Mouse (Mus musculus) monocyte, adult 5-6 weeks (primary cell): ENCODE measurements around the gene Bmpr1a. TPM values are rescaled to one million over a fixed set of nuclear protein-coding genes. Genes with fewer than 3 reads are reported as not detected.

Experiments used
- ATAC-seq: fragments of 153-309, 156-312 bp; replicated peaks from 2 replicates; pipeline ENCODE4 v1.8.0; 2017; ENCODE audit warnings: mild to moderate bottlenecking; ENCODE audit not compliant: low TSS enrichment, insufficient number of reproducible peaks, severe bottlenecking, poor library complexity, low FRiP score
- total RNA-seq: library from RNA; stranded (forward); fragments of 200-1000, 200-491, 200-594 nt; gene quantifications from 3 replicates; pipeline ENCODE4 v1.2.3, GENCODE M21; 2017

Bmpr1a gene
- total RNA-seq, 1 experiment from 2014 or later: 1.6 TPM

DNA sequence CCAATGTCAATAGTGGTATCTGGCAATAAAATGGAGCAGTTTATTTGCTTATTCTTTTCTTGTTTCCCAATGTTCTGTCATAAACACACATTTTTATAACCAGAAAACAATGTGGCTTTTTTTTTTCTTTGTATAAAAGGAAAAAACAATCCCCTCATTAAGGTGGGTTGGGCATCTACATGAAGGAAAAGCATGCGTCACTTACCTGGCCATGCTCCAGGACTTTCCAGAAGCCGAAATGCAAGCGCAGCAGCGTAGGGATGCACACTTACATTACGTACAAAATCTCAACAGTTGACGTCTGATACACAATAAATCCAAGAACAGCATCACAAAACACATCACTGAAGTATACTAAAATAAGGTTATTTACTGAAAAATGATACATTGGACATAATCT lies 92.4 kb downstream of the Bmpr1a start:
- ATAC-seq: no peak

DNA sequence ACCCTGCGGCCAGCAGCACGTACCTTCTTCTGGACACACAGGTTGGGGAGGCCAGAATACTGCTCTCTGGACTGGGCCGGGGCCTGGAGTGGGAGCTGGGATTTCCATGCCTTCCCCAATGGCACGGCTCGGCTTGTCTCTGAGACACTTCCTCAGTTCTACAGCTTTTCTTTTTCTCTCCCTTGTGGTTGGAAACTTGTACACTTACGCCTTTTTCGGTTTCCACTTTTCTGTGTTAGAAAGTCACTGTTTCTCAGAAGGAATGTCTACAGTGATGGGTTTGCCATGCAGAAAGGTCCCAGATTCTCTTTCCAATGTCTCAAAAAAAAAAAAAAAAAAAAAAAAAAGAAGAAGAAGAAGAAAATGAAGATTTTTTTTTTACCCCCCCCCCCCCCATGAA lies 99.7 kb downstream of the Bmpr1a start:
- no peak for ATAC-seq

DNA sequence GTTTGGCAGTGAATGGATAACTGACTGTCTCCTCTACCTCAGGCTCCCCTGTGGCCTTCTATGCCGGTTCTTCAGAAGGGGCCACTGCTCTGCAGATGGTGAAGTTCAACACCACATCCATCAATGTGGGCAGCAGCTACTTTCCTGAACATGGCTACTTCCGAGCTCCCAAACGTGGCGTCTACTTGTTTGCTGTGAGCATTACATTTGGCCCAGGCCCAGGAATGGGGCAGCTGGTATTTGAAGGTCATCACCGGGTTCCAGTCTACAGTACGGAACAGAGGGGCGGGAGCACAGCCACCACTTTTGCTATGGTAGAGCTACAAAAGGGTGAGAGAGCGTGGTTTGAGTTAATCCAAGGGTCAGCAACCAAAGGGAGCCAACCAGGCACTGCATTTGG lies 100.3 kb downstream of the Bmpr1a start:
- ATAC-seq: no peak

DNA sequence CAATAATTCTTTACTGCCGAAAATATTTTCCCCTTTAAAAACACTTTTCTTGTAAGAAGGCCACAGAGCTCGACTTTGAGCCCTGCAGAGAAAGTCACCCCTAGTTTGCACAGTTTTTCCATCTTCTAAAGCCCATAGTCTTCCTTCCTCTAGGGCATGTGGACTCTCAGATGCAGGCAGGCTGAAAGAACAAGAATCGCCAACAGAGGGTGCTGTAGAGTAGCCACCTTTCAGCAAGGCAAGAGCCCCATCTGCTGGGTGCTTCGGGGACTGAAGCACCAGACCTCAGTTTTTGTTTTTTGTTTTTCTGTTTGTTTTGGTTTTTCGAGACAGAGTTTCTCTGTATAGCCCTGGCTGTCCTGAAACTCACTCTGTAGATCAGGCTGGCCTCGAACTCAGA lies 102.0 kb downstream of the Bmpr1a start:
- ATAC-seq: peak; percentile 87

DNA sequence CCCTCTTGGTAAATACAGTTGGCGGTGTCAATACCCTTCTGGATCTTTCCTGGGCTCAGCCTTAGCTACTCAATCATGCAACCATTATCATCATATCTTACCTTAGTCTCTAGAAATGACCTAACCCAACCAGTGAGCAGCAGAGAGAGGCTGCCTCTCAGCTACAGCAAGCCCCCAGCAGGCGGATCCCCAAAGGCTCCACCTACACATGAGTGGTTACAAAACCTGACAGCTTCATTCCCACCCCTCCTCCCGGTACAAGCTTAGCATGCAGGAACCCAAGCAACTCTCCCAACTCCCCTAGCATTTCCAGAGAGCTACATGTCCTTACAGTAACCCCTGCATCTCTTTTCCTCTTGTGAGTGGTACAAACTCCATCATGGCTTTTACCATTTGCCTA lies 103.1 kb downstream of the Bmpr1a start:
- ATAC-seq: no peak

DNA sequence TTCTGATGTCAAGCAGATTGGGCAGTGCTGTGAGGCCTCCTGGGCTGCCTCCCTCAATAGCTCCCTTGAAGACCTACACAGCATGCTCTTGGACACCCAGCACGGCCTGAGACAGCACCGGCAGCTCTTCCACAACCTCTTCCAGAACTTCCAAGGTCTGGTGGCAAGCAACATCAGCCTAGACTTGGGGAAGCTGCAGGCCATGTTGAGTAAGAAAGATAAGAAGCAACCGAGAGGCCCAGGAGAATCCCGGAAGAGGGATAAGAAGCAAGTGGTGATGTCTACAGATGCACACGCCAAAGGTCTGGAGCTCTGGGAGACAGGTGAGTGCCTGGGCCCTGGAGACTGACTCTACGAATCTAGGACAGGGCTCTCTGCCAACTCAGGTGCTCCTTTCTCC lies 103.8 kb downstream of the Bmpr1a start:
- no peak for ATAC-seq

DNA sequence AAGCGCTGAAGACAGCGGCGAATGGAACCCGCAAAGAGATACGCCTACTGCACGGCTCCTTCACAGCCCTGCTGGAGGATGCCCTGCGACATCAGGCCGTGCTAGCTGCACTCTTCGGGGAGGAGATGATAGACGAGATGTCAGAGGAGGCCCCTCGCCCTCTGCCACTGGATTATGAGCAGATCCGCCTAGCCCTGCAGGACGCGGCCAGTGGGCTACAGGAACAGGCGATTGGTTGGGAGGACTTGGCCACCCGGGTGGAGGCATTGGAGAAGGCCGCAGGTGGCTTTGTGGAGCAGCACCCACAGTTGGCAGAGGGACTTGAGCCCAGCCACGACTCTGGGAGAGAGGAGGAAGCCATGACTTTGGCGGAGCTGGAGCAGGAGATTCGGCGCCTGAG lies 104.2 kb downstream of the Bmpr1a start:
- no peak for ATAC-seq

DNA sequence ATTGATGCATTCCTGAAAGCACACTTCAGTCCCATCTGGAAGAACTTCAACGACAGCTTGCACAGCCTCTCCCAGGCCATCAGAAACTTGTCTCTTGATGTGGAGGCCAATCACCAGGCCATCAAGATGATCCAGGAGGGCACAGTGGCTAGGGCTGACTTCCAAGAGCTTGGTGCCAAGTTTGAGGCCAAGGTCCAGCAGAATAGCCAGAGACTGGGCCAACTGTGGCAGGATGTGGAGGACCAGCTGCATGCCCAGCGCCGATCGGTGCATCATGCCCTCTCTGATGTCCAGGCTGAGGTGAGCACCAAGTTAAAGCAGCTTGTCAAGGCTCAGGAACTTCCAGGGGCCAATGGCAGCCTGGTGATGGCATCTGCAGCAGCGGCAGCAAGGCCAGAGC lies 105.3 kb downstream of the Bmpr1a start:
- no peak for ATAC-seq

DNA sequence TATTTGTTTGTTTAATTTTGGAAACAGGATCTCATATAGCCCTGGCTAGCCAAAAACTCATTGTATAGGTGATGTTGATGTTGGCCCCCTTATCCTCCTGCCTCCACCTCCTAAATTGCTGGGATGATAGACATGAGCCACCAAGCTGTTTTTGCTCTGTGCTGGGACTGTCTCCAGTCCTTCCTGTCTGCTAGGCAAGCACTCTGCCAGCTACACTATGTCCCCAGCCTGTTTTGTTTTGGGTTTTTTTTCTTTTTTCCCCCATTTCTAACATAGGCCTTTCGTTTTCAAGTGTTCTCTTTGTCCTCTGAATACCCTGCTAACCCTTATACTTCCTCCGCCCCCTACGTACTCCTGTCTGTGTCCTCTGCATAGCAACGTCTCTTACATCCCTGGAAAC lies 109.8 kb downstream of the Bmpr1a start:
- no peak for ATAC-seq

DNA sequence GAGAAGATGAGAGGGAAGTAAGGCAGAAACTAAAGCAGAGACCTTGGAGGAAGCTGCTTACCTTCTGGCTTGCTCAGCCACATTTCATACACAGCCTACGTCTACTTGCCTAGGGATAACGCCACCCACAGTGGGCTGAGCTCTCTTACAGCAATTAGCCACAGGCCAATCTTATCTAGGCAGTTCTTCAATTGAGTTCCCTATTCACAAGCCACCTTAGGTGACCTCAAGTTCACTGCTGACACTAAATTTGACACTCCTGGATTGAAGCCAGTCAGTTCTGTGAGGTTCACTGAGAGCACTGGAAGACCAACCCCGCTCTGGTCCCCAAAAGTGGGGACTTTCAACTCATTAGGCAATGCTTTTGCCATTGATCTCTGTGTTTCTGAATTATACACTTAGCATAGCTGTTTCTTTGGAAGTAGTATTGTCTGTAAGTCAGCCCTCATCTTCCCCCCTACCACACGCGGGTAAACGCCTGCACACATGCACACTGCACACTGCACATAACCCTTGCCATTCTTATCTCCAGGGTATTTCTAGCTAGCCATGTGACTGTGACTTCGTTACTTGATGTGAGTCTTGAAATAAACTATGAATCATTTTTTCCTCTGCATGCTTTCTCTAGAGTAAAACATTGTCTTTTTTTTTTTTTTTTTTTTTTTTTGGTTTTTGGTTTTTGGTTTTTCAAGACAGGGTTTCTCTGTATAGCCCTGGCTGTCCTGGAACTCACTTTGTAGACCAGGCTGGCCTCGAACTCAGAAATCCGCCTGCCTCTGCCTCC lies 120.0 kb downstream of the Bmpr1a start:
- ATAC-seq: no peak

DNA sequence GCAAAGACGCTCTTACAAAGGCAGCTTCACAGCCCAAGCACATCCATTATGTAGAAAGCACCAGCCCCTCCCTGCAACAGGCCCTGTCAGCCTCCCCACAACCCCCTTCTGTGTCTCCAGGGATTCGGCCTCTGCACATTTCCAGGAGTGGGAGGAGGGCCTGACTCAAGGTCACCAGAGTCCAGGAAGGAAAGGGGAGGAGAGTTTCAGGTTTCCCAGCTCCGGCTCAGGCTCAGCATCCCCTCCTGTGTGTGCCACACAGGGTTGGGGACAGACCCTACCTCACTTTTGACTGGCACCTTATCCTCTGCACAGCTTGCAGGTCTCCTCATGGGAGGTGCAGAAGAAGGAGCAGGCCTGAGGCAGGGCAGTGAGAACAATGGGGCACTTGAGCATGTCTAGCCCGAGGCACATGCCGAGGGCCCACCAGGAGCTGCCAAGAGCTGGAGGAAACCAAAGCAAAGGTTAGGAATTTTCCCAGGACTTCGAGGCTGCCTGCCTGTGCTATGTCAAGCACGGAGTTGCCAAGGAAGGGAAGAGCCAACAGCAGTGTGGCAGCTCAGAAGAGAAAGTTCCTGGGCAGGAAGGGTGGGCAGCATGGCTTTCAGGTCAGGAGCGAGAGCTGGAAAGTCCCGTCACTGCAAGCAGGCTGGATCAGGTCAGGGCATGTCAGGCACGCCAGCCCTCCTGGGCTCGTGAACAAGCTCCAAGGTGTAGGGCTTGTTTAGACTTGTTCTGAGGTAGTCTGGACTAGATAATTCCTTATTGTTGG lies 124.4 kb downstream of the Bmpr1a start:
- ATAC-seq: no peak

DNA sequence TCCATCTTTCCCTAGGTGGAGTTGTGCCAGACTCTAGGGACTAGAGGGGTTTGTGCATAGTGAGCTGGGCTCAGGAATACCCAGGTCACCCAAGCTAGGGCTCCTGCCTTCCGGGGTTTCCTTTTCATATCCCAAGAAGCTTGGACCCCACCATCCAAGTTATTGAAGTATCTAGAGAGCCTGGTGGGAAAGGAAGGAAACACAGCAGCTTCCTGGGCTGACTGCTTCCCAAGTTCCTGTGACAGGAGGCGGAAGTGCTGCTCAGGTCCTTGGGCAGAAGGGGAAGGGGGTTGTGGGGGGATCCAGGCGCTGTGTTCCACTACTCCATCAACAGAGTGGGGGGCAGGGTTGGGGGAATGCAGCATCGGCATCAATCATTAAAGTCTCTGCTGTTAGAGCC lies 126.0 kb downstream of the Bmpr1a start:
- ATAC-seq: no peak

DNA sequence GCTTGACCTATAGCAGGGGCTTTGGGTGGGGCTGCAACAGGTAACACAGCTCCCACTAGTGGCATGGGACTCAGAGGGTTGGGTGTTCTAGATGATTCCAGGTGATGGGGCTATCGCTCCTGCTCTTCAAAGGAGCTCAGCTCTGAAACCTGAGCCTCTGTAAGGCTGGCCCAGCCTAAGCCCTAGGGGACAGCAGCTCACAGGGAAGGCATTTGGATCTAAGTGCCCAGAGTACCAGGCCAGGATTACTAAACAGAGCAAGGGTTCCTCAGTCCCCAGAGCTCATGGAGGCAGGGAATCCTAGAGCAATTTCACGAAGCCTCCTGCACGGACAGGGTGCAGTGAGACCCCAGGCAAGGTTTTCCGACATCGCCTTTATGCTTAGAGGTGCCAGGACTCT lies 127.2 kb downstream of the Bmpr1a start:
- ATAC-seq: no peak

DNA sequence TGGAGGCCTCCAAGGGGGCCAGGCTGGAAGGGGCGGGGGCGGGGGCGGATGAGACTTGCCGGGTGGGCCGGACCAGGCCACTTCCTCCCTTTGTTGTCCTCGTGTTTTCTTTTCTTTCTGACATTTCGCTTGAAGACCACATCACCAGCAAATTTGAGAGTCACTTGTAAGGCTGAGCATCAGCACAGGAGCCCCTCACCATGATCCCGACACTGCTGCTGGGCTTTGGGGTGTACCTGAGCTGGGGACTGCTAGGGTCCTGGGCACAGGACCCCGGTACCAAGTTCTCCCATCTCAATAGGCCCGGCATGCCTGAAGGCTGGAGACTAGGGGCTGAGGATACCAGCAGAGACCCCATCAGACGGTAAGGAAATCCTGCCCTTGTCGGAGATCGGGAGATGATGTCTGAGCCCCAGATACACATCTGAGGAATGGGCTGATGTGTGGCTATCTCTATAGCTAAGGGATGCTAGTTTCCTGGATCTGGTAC lies 127.7 kb downstream of the Bmpr1a start, which contains the start of gene Mmrn2:
TSS of gene Mmrn2 (plus strand) at position 51 of the 490 bp plus-strand sequence.
- ATAC-seq: no peak

DNA sequence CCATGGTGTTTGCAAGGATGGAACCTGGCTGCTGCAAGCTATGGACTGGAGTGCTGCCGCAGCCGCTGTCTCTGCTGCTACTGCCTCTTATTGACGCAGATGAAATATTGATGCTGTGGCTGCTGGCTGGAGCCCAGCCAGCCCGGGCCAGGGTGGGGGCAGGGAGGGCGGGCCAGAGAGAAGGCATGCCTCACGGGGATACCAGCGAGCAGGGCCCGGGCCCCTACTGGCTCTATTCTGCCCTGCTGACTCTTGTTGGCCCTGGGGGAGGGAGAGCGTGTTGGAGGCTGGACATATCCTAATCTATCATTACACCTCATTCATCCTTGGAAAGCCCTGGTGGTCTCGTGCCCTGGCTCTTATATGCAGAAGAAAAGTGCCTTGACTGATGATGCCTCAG lies 128.6 kb downstream of the Bmpr1a start, which contains the start of gene Sncg:
TSS of gene Sncg (minus strand) at position 213 of the 400 bp plus-strand sequence.
- no peak for ATAC-seq

DNA sequence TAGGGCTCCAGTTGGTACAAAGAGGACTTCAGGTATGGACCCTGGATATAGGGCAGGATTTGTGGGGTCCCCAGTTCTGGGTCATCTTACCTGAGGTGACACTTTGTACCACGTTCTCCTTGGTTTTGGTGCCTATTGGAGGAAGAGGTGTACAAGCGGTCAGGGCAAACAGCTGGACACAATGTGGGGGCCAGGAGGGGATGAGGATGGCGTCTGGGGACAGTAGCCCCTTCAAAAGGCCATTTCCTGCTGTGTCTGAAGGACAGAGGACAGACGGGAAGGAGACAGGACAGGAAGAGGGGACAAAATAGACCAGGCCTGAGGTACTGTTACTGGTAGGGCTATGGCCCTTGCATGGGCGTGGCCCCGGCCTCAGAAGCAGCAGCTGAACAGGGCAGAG lies 129.6 kb downstream of the Bmpr1a start:
- no peak for ATAC-seq

DNA sequence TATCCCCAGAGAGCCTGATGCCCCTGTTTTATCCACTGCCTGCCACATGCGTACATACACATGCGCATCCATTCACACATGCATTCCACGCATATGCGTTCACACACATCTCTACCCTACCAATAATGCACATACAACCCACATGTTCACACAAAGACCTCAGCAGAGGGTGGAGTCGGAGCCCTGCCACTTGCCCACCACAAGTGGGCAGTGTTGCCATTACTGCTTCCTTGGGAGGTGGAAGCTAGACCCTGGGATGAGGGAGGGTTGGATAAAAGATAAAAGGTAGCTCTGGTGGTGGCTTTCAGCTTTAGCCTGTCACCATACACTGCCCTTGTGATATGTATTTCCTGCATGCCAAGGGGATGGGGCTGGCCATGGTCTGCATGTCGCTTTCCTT lies 130.5 kb downstream of the Bmpr1a start:
- ATAC-seq: no peak

DNA sequence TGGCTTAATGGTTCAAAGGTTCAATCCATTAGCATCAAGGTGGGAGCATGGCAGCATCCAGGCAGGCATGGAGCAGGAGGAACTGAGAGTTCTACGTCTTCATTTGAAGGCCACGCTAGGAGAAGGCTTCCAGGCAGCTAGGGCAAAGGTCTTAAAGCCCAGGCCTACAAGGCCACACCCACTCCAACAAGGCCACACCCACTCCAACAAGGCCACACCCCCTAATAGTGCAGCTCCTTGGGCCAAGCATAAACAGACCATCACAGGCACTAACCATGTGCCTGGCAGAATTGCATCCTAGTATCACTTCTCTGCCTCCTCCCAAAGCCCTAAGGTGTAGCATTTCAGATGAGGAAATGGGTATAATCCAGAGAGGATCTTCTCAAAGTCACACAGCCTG lies 131.4 kb downstream of the Bmpr1a start:
- ATAC-seq: no peak

DNA sequence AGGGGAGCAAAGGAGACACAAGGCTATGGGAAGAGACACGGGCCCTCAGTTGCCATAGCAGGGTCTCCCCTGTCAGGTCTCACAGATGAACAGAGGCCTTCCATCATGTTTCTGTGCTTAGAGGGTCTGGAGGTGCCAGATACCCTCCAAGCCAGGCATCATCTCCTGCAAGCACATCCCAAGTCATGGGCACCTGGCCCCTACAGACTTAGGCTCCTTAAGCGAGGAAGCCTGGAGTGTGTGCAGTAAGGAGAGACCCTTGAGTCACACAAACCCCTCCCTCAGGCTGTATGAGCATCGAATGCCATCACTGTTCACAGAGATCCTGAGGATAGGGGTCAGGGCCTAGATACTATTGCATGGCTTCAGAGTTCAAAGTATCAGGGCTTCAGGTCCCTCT lies 132.2 kb downstream of the Bmpr1a start:
- no peak for ATAC-seq

DNA sequence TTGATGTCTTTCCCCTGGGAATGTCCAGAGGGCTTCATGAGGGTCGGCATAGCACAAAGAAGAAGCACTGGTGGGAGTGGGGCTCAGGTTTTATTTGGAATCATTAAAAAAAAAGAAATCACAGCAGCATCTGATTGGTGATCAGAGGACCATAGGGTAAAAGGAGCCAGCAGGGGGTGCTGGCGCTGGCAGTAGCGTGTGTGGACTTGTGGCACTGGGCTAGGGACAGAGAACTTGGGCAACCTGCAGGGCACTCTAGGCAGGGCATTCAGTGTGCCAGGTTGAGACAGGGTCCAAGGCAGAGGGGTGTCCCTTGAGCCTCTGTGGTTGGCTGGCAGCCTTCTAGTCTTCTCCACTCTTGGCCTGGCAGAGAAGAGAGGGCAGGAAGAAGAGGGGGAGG lies 132.9 kb downstream of the Bmpr1a start:
- ATAC-seq: no peak
